In the genomic region with DNA sequence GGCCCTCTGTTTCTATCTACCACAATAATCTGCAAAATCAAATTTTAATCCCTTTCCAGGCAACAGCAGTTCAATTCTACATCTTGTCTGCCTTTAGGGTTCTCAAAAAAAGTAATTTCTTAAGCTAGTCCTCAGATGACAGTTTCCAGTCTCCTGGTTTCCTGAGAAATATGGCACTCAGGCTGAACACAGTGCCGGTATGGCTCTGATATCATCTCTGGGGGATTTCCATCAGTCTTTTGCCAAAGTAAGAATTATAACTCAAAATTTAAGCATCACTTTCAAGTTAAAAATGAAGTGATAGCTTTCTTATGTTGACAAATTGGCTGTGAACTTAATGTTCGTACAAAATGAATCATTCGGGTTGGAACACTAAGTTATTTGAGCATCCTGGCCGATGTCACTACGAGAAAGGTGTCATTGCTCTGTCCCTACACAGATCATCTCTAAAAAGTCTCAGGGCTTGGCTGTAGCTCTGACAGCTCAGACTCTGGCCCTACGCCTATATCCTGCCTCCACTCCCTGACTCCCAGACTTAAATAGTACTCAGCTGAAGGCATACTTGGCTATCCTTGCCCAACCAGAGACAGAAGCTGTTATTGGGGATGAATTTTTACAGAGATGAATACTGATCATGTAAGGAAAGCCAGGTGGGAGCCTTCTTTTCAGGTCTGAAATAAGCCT, we compare ENCODE assay signal across 24 mouse cellular contexts.
DNase-seq lines count a peak whose midpoint lies in the region; ATAC-seq and TF ChIP-seq lines count a peak whose summit lies in the region.
"Had no signal": no experiment of that assay in that cellular context is flagged by ENCODE, and none has a peak within 500 bp of the region (broad histone marks: within the 10 kb centered on the region; RNA-seq: fewer than 3 reads in every experiment).

No protein-coding gene starts in this region.

- H3K27me3 ChIP-seq in forebrain, embryonic 13.5 days = no peaks in the 10 kb centered on the region
- no peaks in the 10 kb centered on the region for H3K27me3 ChIP-seq in forebrain, embryonic 12.5 days
- H3K27me3 ChIP-seq: heart, embryonic 15.5 days; hindbrain, embryonic 13.5 days; liver, embryonic 13.5 days; lung, embryonic 15.5 days; megakaryocyte, embryonic 14.5 days; midbrain, embryonic 13.5 days; Patski had no signal

- peaks cover 7% of the 10 kb centered on the region; the same call in 1 of the 2 replicates for H3K4me1 ChIP-seq in forebrain, embryonic 13.5 days
- no peaks in the 10 kb centered on the region for H3K4me1 ChIP-seq in forebrain, embryonic 12.5 days
- H3K4me1 ChIP-seq: liver, embryonic 13.5 days; megakaryocyte, embryonic 14.5 days; midbrain, embryonic 13.5 days had no signal

- ATAC-seq in forebrain, embryonic 13.5 days = peak; percentile 33; the same call in 1 of the 2 replicates
- ATAC-seq in forebrain, embryonic 12.5 days (ENCODE audit: low FRiP score) = no peak
- ATAC-seq: inflammation-experienced regulatory T-cells, adult 6 months; midbrain, embryonic 13.5 days; Patski had no signal

- no peak for DNase-seq in layer of hippocampus, adult 2 months (ENCODE audit: low spot score in 2 of 2)
- DNase-seq in layer of hippocampus, postnatal 25 days (ENCODE audit: extremely low spot score in 1 of 2, low spot score in 1 of 2) = no peak
- peak; percentile 11 for DNase-seq in lung, postnatal 10 days
- no peak for DNase-seq in lung, postnatal 14 days
- DNase-seq in induced T-regulatory cell, adult 2 months (ENCODE audit: low read depth) = peak; percentile 13
- no peak for DNase-seq in urinary bladder, postnatal 4 days (ENCODE audit: low spot score in 2 of 2)
- DNase-seq: adrenal gland, postnatal 36 days; heart, postnatal 36 days; kidney, adult 18-20 months; kidney, postnatal 4 days; liver, embryonic 13.5 days; right cerebral cortex, postnatal 4 days; thymus, postnatal 4 days had no signal

- H3K9me3 ChIP-seq in forebrain, embryonic 13.5 days (replicated peaks) = no peaks in the 10 kb centered on the region
- H3K9me3 ChIP-seq in forebrain, embryonic 12.5 days = no peaks in the 10 kb centered on the region
- H3K9me3 ChIP-seq: embryonic facial prominence, embryonic 10.5 days; heart, embryonic 15.5 days; hindbrain, embryonic 13.5 days; limb, embryonic 13.5 days; liver, embryonic 13.5 days; lung, embryonic 15.5 days; midbrain, embryonic 13.5 days had no signal

- 93% methylated on average over 6 of the region's 6 CpGs for WGBS in forebrain, embryonic 13.5 days
- 96% methylated on average over 6 of the region's 6 CpGs for WGBS in forebrain, embryonic 12.5 days

- no peak overlapping the region for H3K27ac ChIP-seq in forebrain, embryonic 13.5 days
- no peak overlapping the region for H3K27ac ChIP-seq in forebrain, embryonic 12.5 days
- peak overlapping the region; percentile 49 for H3K27ac ChIP-seq in layer of hippocampus, adult 2 months
- H3K27ac ChIP-seq: embryonic facial prominence, embryonic 10.5 days; heart, embryonic 15.5 days; hindbrain, embryonic 13.5 days; limb, embryonic 13.5 days; liver, embryonic 13.5 days; lung, embryonic 15.5 days; midbrain, embryonic 13.5 days had no signal

- no peaks in the 10 kb centered on the region for H3K36me3 ChIP-seq in forebrain, embryonic 13.5 days (ENCODE audit: poor library complexity, severe bottlenecking)
- no peaks in the 10 kb centered on the region for H3K36me3 ChIP-seq in forebrain, embryonic 12.5 days (replicated peaks)
- H3K36me3 ChIP-seq: embryonic facial prominence, embryonic 10.5 days; heart, embryonic 15.5 days; hindbrain, embryonic 13.5 days; limb, embryonic 13.5 days; liver, embryonic 13.5 days; lung, embryonic 15.5 days; midbrain, embryonic 13.5 days had no signal

- TF ChIP-seq CTCF in layer of hippocampus, adult 2 months (conservative IDR thresholded peaks at IDR 0.05) = no peak

- no peak overlapping the region for H3K4me3 ChIP-seq in forebrain, embryonic 13.5 days
- no peak overlapping the region for H3K4me3 ChIP-seq in forebrain, embryonic 12.5 days (replicated peaks)
- no peak overlapping the region for H3K4me3 ChIP-seq in layer of hippocampus, adult 2 months
- H3K4me3 ChIP-seq: embryonic facial prominence, embryonic 10.5 days; heart, embryonic 15.5 days; hindbrain, embryonic 13.5 days; limb, embryonic 13.5 days; liver, embryonic 13.5 days; lung, embryonic 15.5 days; megakaryocyte, embryonic 14.5 days; midbrain, embryonic 13.5 days had no signal

- H3K4me2 ChIP-seq in forebrain, embryonic 13.5 days = no peak overlapping the region
- no peak overlapping the region for H3K4me2 ChIP-seq in forebrain, embryonic 12.5 days
- H3K4me2 ChIP-seq: heart, embryonic 15.5 days; hindbrain, embryonic 13.5 days; limb, embryonic 13.5 days; liver, embryonic 13.5 days; lung, embryonic 15.5 days; midbrain, embryonic 13.5 days had no signal

- no peak overlapping the region for H3K9ac ChIP-seq in forebrain, embryonic 13.5 days
- H3K9ac ChIP-seq in forebrain, embryonic 12.5 days = no peak overlapping the region
- H3K9ac ChIP-seq: heart, embryonic 15.5 days; hindbrain, embryonic 13.5 days; limb, embryonic 13.5 days; liver, embryonic 13.5 days; lung, embryonic 15.5 days; midbrain, embryonic 13.5 days had no signal

Comparison
In these comparisons a context has a peak if more than half of its experiments do, and no peak if none do; other contexts are left out.
1. DNase-seq: peak in lung, postnatal 10 days (single experiment) and induced T-regulatory cell, adult 2 months (single experiment); none in layer of hippocampus, adult 2 months (0 of 2), layer of hippocampus, postnatal 25 days (0 of 2), lung, postnatal 14 days (single experiment) and urinary bladder, postnatal 4 days (0 of 2).